Mouse (Mus musculus): ENCODE results near the gene Ralgds.
"Not testable (repeated sequence)": the region's sequence is repeated elsewhere in the genome, so short reads cannot be mapped to it uniquely, and the experiment has no call there.

Ralgds gene

DNA sequence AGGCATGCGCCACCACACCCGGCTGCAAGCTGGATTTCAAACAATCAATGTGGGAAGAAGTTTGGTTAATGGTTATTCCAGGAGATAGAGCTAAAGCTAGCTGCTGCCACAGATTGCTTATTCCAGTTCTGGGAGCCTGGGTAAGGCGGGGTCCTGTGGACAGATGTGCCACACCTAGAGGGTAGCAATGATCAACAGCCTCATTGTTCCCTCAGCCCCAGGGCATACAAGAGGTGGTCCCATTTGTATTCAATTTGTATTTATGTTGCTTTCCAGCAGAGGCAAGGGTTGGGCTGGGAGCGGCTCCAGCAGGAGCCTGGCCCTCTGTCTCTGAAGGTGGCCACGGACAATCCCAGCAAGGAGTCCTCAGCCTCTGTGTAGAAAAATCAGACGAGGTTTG lies 6.6 kb upstream of the Ralgds start:
- no peak for DNase-seq

DNA sequence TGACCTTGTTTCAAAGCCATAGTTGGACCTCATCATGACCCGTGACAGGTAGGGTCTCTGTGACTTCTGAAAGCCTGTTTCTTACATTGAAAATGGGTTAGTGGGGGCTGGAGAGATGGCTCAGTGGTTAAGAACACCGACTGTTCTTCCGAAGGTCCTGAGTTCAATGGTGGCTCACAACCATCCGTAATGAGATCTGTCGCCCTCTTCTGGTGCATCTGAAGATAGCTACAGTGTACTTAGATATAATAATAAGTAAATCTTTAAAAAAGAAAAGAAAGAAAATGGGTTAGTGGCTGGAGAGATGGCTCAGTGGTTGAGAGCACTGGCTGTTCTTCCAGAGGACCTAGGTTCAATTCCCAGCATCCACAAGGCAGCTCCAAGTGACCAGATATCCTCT lies 1.3 kb upstream of the Ralgds start:
- not testable (repeated sequence) for DNase-seq

DNA sequence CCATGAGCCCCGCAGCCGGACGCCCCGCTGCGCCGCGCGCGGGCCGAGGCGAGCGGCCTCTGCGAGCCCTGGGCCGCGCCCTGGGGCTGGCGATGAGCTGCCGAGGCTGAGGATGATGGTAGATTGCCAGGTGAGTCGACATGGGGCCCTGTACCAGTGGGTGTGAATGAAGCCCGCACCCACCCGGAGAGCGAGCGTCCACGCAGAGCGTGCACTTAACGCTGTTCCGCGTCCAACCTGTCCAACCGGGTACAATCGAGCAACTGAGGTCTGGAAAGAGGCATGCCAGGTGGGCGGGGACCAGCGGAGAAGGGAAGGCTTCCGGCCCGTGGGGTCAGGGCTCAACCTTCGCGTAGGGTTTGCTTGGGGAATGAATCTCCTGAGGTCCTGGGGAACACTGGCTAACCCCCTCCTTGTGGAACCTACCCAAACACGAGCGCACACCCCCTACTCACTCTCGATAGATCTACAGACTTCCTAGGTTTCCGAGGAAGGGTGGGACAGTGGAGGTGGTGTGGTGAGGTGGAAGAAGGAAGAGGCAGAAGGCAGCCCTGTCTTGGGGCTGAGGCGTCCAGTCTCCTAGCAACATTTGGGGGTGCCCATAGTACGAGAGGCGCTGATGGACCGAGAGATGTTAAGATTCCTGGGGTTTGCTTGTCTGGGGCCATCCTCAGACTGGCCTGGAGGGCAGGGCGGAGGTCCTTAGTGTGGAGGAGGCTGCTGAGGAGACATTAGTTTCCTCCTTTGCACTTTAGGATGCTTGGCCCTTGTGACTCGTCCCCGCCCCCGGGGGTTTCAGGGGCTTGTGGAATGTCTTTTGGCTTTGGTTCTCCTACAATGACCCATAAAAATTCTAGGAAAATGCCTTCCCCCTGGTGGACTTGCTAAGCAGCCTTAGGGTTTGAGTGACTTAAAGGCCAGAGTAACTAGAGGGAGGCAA lies 776 bp downstream of the Ralgds start:
- DNase-seq, result peak; percentile 72

DNA sequence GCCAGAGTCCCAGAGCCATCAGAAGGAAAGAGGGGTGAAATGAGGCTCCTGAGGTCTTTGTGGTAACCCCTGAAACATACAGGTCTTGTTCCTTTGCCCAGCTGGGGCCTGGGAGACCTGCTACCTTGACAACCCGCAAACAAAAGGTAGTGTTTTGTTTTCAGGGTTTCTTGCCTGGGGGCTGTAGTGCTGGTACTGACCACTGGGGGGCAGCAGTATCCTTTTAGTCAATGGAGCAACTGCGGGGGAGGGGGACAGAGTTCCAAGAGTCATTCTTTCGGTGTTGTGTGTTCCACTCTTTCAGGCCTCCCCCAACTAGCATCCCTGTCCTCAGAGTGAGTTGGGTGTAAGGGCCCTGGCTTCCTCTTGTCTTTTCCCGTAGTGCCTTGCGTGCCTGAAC lies 1.6 kb downstream of the Ralgds start:
- DNase-seq, result peak; percentile 93

DNA sequence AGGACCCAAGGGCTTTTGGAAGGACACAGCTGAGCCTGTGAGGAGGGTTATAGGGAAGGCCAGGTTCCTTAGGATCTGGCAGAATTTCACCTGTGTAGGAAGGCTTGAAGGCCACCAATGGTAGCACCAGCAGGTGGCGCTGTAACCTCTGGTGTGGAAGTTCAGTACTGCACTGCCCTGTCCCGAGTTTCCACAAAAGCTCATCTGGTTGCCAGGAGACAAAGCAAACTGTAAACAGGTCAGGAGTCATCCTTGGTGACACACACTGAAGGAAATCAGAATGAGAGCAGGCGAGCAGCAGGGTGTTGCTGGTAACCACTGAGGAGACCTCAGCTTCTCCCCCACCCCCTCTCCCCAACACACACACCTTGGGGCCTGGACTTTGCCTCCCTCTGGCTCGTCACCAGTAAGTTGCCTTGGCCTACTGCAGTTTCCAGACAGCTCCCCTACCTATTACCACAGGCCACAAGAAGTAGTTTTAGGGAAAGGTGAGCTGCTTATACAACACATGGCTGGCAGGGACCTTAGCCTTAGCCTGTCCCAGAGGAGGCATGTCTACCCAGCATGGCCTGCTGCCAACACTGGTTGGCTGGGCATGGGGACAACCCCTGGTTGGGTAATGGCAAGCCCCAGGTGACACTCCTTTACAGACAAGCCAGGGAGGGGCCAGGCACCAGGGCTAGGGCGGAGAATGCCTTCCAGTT lies 4.4 kb downstream of the Ralgds start:
- peak; percentile 82 for DNase-seq

DNA sequence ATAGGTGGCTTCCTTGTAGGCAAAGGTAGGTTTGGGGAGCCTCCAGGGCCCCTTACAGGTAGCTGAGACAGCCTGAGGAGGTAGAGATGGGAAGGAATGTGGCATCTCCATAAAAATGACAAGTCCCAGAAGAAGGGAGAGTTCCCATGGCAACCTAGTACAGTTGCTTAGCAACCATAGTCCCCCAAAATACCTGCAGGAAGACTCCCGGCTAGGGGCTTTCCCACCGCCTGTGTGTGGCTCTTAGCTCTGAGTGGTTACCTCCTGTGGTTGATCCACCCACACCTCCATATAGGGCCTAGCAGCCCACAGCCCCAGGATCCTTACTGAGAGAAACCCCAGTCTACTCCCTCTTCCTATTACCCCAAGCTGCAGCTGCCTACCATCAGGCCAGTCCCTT lies 5.3 kb downstream of the Ralgds start:
- peak; percentile 29 for DNase-seq

DNA sequence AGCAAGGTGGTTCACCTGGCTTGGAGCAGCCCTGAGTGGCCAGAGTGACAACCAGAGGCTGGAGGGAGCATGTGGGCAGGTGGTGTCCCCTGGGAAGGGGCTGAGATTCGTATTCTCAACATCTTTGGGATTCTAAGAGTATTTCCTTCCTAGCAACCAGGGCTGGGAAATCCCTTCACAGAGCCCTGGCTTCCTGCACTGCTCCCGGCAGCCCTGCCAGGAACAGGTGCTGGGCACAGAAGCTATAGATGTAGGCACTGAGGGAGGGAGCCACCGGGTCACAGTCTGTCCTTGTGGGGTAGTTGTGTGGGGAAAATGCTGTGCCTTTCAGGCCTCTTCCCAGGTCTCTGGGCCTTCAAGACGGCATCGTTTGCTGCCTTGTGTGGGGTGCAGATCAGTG lies 7.7 kb downstream of the Ralgds start:
- DNase-seq, result peak; percentile 78

DNA sequence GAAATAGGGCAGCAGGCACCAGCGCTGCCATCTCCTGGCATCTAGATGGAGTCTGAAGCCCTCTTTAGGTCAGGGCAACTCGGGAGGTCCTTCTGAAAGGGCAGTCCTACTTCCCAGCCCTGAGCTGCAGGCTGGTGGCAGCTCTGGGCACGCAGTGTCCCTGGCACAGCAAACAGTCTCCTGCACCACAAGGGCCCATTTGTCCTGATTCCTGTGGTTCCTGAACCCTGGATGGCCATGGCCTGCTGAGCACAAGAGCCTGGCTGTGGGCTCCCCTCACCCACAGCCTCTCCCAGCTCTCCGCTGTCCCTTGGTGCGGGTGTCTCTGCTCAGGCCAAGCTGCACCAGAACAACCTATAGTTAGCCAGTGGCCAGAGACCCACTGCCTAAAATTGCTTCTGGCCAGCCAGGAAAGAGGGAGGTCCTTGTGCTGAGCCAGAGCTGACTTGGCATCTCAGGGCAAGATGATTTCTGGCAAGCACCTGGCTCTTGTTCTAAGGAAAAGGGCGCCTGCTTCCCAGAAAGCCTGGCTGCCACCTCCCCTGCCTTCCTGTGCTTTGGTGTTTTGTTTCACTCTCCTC lies 8.7 kb downstream of the Ralgds start:
- DNase-seq, result peak; percentile 74

DNA sequence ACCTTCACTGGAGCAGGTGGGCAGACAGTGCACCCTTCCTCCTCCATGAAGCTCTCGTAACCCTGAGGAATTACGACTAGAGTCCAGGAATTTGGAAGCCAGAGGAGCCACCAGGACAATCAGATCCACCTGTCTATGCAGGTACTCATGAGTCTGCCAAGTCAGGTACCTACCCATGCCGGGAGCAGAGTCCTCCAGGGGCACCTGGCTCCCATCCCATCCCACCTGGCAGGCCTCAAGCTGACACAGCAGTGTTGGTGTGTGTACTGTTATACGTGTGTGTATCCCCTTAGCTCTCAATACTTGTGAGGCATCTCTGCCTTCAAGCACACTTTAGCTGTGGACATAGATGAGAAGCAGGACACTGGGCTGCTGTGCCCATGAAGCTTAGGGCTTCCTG lies 9.2 kb downstream of the Ralgds start:
- DNase-seq, result no peak

DNA sequence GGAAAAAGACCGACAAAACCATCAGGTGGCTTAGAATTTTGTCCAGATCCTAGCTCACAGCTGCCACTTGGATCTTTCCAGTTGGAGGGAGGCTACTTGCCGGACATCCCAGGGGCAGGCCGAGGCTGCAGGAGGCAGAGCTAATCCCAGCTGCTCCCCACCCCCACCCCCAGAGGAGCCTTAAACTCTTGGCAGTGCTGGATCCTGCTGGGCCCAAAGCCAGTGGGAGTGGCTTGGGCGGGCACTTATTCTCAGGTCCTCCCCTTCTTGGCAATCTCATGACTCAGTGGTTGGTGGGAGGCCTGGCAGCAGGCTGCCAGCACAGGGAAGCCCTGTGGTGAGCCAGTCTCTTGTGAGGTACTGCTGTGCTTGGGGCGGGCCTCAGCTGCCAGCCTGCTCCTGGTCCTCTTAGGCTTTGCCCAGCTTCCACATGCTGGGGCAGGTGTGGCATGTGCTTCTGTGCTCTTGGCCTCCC lies 10.8 kb downstream of the Ralgds start:
- peak; percentile 85 for DNase-seq

DNA sequence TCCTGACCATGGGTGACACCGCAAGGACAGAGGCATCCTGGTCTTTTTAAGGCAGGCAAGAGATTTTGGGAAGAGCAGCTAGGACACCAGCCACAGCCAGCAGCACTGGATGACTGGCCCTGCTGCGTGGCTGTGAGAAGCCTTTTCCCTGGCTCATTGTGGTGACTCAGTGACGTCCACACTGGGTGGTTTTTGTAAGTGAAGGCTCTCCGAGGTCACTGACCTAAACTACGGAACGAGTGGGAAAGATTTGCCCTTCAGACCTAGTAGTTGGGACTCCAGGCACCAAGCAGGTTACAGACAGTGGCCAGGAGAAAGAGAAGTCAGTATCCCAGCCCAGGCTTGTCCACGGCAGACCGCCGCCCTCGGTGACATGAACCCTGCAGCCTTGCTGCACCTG lies 11.5 kb downstream of the Ralgds start:
- peak; percentile 34 for DNase-seq

DNA sequence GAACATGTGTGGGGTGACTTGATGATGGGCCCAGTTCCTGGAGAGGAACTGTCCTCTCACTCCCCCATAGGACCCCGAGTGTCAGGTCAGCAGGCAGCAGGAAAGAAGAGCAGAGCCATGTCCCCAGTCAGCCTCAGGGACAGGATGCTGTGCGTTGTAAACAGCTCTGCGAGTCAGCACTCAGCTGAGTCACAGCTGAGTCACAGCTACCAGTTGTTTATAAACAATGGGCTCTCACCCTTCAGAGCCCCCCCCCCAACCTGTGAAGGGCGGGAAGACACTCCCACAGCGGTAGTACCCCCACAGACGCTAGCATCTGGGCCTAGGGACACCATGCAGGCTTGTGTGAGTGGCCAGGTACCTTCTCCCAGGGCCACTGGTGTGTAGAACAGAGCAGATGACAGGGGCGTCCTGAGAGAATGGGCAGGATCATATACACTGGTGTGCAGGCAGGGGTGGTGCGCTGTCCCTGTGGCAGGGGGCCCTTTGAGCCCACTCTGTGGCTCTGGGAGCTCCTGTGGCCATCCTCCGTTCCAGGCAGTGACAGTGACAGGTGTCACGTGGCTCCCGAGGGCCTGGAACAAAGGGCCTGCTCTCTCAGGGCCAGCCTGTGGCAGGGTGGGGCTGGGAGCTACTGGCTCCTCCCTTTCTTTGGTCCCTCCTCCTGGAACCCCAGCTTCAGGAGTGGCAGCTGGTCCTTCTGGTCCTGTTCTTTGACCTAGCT lies 12.5 kb downstream of the Ralgds start:
- peak; percentile 79 for DNase-seq

DNA sequence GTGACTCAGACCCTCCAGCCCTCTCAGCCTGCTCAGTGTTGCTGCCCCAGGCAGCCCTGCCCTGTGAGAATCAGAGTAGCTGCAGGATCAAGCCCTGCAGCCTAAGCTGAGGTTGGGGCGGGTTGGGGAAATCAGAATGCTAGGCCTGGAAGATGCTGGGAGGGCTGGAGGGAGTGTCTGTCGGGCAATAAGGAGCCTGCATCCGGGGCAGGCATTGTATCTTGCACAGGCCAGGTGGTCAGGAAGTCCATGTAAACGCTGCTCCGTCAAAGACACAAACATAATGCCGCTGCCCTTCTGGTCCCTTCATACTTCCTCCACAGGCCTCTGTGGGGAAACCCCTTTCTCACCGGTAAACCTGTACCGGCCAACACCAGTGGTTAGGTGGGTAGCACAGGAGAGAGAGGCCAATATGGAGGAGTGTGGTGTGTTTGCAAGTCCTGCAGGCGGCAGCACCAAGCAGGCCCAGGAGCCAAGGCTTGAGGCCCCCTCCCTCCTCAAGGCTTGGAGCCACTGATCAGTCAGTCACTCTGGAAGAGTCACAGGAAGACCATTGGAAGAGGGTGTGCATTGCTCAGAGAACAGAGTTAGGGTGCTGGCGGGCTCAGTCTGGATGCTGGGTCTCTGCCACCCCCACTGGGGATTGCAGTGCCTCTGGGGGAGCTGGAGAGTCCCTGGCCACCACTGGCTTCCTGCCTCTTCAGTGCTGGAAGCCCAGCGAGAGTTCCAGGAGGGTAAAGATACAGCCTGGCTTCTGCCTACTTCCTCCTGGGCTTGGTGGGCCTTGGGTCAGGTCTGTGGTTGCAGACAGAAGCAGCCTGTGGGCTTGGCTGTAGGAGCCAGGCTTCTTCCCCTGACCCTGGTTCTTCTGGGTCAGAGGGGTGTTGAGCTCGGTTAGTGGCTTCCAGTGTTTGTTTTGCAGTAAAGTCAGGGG lies 13.3 kb downstream of the Ralgds start:
- DNase-seq, result peak; percentile 56

DNA sequence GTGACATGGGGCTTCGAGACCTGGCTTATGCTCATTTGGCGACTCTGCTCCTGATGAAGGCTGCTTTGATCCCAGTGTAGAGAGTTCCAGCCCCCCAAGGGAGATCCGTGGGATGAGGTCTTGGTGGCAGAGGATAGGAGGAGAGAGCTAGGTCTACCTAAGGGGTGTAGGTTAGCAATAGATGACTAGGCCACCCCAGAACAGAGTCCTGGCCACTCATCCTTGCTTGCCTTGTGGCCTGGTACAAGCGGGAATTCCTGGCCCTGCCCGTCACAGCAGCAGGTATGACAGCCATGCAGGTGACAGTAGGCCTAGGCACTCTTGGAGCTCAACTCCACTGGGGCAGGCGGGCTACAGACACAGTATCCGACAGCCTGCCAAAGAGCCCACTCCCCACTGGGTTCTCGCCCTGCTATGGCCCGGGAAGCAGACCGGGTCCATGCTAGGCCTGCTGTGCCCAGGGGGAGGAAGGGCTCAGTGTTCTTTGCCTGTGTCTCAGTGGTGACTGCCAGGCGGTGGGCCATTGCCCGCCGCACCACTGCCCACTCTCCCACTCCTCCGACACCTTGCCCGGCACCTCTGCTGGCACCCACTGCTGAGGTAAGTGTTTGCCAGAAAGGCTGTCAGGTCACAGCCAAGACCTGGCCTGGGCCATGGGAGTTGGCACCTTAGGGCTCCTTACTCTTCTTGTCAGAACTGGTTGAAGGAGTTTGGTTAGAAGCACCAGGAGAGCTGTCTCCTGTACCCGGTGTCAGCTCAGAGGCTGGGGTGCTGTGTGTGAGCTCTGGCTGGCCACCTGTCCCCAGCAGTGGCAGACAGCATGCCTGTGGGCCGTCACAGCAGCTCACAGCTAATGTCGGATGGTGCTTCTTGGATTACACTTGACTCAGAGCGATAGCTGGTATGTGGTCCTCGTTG lies 14.8 kb downstream of the Ralgds start:
- peak; percentile 63 for DNase-seq

DNA sequence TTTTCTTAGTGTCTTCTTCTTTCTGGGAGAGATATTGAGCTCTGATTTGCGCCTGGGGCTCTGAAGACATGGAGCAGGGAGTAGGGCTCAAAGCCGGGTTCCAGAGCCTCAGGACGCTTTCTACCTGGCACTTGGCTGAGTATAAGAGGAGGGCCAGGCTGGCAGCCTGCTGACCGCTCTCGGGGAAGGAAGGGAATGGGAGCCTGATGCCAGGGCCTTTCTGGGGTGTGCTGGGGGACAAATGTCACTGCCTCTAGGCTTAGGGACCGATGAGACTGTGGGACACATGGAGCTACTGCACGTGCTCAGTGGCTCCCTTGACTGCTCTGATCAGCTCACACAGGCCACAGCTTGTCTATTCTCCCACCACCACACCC lies 15.4 kb downstream of the Ralgds start:
- DNase-seq, result no peak

DNA sequence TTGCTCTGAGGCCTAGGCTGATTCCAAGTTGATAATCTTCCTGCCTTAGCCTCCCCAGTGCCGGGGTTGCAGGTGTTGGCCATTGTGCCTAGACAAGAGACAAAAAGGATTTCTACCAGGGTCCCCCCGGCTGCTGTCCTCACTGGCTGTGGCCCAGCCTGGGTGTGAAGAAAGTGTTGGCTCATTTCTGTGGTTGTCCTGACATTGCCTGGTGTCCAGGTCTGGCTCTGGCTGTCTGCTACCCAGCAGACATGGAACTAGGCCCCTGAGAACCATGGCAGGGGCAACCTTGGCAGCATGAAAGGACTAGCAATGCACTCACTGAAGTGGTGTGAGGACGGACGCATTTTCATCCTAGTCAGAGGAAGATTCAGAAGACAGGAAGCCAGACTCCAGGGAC lies 16.9 kb downstream of the Ralgds start:
- DNase-seq, result peak; percentile 46

DNA sequence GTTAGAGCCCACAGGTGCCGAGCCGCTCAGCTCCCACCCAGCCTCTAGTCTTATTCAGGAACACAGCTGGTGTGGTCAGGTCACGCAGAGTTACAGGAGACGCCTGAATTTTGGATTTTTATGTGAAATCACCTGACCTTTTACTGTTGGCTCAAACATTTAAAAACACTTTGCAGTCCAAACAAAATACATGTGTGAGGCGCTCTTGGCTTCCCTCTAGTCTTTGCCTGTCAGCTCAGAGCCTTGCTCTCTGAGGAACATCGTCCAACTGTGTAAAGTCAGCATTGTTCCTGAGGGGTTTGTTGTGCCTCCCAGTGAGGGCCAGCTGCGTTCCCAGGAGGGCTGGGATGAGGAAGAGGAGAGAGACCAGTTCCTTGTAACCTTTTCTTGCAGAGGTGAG lies 17.4 kb downstream of the Ralgds start:
- DNase-seq, result peak; percentile 44

DNA sequence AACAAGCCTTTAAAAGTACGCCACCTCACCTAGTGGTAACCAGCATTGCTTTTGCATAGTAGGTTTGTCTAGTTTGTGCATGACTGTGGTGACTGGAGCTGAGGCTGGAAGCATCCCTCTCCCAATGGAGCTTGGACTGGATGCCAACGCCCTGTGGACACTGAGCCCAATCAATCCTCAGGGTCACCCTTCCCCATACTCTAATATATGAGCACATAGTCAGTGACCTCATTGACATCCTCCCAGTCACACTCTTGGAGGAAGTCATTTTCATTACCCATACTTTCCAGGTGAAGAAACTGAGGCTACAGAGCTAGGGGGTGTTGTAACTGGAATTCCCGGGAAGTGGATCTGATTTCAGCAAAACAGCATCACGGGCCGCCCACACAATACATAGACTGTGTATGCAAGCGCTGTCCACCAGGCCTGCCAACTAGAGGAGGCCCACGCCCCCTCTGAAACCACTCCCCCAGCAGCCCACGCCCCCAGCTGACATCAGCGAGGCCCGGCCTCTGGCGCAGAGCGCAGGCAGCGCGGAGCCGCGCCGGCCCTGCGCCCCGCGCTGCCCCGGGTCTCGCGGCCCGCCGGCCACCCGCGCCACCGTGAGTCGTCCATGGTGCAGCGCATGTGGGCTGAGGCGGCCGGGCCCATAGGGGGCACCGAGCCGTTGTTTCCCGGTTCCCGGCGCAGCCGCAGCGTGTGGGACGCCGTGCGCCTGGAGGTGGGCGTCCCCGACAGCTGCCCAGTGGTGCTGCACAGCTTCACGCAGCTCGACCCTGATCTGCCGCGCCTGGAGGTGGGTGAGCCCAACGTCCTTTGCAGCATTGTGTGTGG lies 20.2 kb downstream of the Ralgds start:
- DNase-seq, result peak; percentile 92

DNA sequence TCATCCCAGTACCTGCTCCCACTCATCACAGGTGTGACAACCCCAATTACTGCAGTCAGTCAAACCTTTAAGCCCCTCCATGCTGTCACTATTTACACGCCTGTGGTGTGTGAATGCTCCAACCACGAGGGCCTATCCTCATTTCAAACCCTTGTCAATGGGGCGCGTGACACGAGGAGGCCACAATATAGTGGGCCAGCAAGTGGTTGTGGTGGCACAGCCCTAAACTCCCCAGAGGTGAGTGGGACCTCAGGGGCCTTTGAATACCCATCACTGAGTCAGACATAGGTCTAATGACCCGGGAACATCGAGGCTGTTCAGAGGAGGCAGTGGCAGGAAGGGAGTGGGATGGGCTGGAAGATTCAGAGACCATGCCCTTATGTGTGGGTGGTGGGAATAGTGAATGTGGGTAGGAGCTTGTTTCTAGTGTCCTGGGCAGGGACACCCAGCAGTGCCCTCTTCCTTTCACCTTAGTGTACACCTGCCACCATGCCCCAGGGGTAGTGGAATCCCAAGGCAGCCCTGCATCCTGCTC lies 21.0 kb downstream of the Ralgds start:
- no peak for DNase-seq

Data from cerebellum, adult 9-10 months (tissue).